Mouse (Mus musculus) midbrain, embryonic 13.5 days (tissue): Measurements from ENCODE around the gene Zfp280d. TPM values are rescaled to one million over a fixed set of nuclear protein-coding genes. Genes with fewer than 3 reads are reported as not detected.
A peak's percentile ranks its signal among the peaks of the same experiment; 100 is the strongest.
"Not testable (repeated sequence)": the region's sequence is repeated elsewhere in the genome, so short reads cannot be mapped to it uniquely, and the experiment has no call there.

Experiments used
- ATAC-seq: fragments of 200-750 bp; cut with Nextera tagmentation; 2 replicates; pipeline ENCODE4 v1.8.0; 2017; ENCODE audit warnings: mild to moderate bottlenecking, moderate TSS enrichment, moderate library complexity
- H3K27ac ChIP-seq: fragments of 300-500 bp; sonication (generic); 2 replicates; pipeline ENCODE4 v1.5.1; 2015; ENCODE audit warnings: inconsistent platforms, mild to moderate bottlenecking, moderate library complexity
- H3K27me3 ChIP-seq: fragments of 300-500 bp; sonication (generic); 2 replicates; pipeline ENCODE4 v1.6.1; 2015; ENCODE audit warnings: mild to moderate bottlenecking, inconsistent platforms
- H3K36me3 ChIP-seq: fragments of 300-500 bp; sonication (generic); 2 replicates; pipeline ENCODE4 v1.6.1; 2015; ENCODE audit warnings: mild to moderate bottlenecking, inconsistent platforms
- H3K4me1 ChIP-seq: fragments of 300-500 bp; sonication (generic); replicated peaks from 2 replicates; pipeline ENCODE4 v1.6.1; 2015; ENCODE audit warnings: inconsistent platforms
- H3K4me2 ChIP-seq: fragments of 300-500 bp; sonication (generic); replicated peaks from 2 replicates; pipeline ENCODE4 v1.6.1; 2015; ENCODE audit warnings: moderate library complexity, mild to moderate bottlenecking, inconsistent platforms
- H3K4me3 ChIP-seq: fragments of 300-500 bp; sonication (generic); replicated peaks from 2 replicates; pipeline ENCODE4 v1.5.1; 2015; ENCODE audit warnings: mild to moderate bottlenecking, inconsistent platforms
- H3K9ac ChIP-seq: fragments of 300-500 bp; sonication (generic); replicated peaks from 2 replicates; pipeline ENCODE4 v1.6.1; 2015; ENCODE audit warnings: mild to moderate bottlenecking, inconsistent platforms
- H3K9me3 ChIP-seq: fragments of 300-500 bp; sonication (generic); 2 replicates; pipeline ENCODE4 v1.6.1; 2016; ENCODE audit warnings: mild to moderate bottlenecking, inconsistent platforms
- WGBS: fragments of 180-500 bp; shearing (Covaris S2); methylation state at CpG from one replicate; pipeline ENCODE4 v1.1.7; 2015; 5-methylcytosine and 5-hydroxymethylcytosine counted together
- polyA plus RNA-seq: library from polyadenylated mRNA; unstranded; fragments of >200 nt; fragmentation: Nextera tagmentation; extraction: Ambion mirVana; gene quantifications from 2 replicates; pipeline ENCODE4 v1.2.1, GENCODE M21; 2015

The Zfp280d gene
- polyA plus RNA-seq, 1 experiment from 2014 or later: 50.6 TPM

DNA sequence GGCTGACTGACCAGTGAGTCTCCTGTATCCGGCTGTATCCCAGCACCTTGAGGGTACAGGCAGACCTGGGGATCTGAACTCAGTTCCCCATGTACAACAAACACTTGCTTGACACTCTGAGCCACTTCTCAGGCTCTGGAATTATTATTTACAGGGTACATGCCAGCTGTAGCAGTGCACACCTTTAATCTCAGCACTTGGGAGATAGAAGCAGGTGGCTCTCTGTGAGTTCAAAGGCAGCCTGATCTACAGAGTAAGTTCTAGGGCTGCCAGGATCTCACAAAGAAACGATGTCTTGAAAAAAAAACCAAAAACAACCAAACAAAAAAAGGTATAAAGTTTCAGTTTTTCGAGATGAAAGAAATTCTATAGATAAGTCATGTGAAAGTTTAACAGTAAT is 101.0 kb downstream of the Zfp280d start:
- 89% methylated on average over 3 of the region's 3 CpGs for WGBS
- no peaks in the 10 kb centered on the region for H3K9me3 ChIP-seq
- H3K4me2 ChIP-seq: no peak overlapping the region
- H3K27me3 ChIP-seq: no peaks in the 10 kb centered on the region
- H3K4me3 ChIP-seq: no peak overlapping the region
- H3K9ac ChIP-seq: no peak overlapping the region
- ATAC-seq: no peak
- no peaks in the 10 kb centered on the region for H3K36me3 ChIP-seq
- no peaks in the 10 kb centered on the region for H3K4me1 ChIP-seq
- no peak overlapping the region for H3K27ac ChIP-seq

DNA sequence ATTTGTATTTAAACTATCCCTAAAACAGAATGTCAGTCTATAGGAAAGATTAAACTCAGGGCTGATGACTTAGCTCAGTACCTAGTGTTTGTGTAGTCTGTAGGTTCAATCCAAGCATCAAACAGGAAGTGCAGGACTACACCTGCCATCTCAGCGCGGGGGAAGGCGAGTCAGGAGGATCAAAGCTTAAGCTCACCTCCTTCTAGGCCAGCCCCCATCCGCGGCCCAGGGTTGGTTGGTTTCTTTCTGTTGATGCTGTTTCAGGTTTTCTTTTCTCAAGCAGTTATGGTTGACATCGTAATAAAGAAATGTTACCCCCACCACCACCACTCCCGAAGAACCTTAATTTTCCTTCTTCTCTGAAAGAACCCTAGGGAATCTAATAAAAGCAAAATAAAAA is 111.1 kb downstream of the Zfp280d start:
- H3K27me3 ChIP-seq: no peaks in the 10 kb centered on the region
- no peak overlapping the region for H3K4me3 ChIP-seq
- no peaks in the 10 kb centered on the region for H3K9me3 ChIP-seq
- H3K9ac ChIP-seq: no peak overlapping the region
- no peaks in the 10 kb centered on the region for H3K36me3 ChIP-seq
- no peak overlapping the region for H3K4me2 ChIP-seq
- H3K4me1 ChIP-seq: no peaks in the 10 kb centered on the region
- no peak overlapping the region for H3K27ac ChIP-seq
- 88% methylated on average over 7 of the region's 7 CpGs for WGBS
- no peak for ATAC-seq

DNA sequence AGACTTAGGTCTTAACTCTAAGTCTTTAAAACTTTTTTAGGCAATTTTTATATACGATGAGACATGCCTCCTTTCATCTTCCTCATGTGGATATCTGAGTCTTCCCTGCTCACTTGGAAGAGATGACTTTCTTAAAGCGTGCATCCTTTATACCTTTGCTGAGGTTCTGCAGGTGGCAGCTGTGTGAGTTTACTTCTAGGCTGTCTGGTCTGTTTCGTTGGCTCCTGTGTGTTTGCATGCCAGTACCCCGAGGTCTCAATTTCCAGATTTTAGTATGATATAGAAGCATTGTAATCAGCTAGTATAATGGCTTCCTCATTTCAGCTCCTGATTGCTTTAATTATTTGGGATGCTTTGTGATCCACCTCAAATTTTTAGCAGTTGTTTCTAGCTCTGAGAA is 114.3 kb downstream of the Zfp280d start:
- ATAC-seq: no peak
- H3K9me3 ChIP-seq: no peaks in the 10 kb centered on the region
- H3K27me3 ChIP-seq: no peaks in the 10 kb centered on the region
- H3K27ac ChIP-seq: no peak overlapping the region
- peaks cover 14% of the 10 kb centered on the region for H3K4me1 ChIP-seq
- no peak overlapping the region for H3K4me3 ChIP-seq
- no peak overlapping the region for H3K4me2 ChIP-seq
- 94% methylated on average over 4 of the region's 4 CpGs for WGBS
- H3K9ac ChIP-seq: no peak overlapping the region
- no peaks in the 10 kb centered on the region for H3K36me3 ChIP-seq

DNA sequence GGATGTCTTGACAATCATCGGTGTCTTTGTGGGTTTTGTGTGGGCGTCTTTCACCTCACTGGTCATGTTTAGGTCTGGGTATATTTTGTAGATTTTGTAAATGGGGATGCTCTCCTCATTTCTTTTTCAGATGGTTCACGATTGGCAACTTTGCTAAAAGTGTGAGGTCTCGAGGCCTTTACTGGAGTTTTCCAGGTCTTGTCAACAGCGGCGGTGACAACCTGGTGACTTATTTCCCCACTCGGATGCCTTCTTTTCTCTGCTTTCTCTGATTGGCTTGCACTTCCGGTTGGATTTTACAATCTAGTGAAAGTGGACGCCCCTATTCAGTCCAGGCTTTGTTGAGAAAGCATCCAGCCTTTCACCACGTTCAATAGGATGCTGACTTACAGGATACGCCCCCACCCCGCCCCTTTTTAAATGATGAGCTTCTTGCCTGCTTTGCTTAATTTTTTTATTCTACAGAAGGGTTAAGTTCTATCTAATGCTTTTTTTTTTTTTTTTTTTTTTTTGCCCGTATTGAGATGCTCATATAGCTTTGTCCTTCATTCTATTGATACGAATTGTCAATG is 114.9 kb downstream of the Zfp280d start:
- Histone ChIP-seq H3K9me3 (no peaks in the 10 kb centered on the region), H3K36me3 (no peaks in the 10 kb centered on the region), H3K4me3 (no peak overlapping the region), H3K27me3 (no peaks in the 10 kb centered on the region), H3K4me2 (no peak overlapping the region), H3K9ac (no peak overlapping the region), H3K4me1 (peaks cover 20% of the 10 kb centered on the region), H3K27ac (no peak overlapping the region)
- no peak for ATAC-seq
- 66% methylated on average over 14 of the region's 14 CpGs for WGBS

DNA sequence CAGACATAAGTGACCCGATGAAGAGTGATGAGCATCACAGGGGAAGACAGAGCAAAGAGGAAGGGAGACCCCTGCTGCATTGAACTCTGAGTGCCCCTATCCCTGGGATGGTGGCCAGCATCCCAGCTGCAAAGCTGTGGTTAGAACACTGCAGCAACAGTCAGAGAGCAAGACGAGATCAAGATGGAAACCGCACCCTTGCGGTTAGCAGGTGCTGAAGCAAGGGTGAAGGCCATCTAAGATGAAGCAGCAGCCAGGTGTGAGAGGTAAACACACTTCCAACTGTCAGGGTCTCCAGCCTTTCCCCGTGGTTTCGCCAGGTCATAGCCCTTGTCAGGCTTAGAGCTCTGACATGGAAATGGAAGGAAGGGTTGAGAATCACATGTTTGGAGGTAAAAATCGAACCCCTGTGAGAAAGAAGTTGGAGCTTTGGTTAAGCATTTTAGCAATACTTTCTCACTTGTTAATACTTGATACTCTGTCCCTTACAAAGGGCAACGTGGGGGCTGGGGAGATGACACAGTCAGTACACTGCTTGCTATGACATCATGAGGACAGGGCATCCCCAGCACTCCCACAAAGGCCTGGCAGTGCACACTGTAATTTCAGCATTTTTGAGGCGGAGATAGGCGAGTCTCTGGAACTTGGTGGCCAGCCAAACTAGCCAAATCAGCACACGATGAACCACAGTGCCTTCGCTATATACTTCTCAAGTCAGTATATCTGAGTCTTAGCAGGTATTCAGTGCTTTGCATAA is 115.8 kb downstream of the Zfp280d start:
- Histone ChIP-seq H3K9me3 (no peaks in the 10 kb centered on the region), H3K36me3 (no peaks in the 10 kb centered on the region), H3K27me3 (no peaks in the 10 kb centered on the region), H3K4me2 (no peak overlapping the region), H3K4me3 (no peak overlapping the region), H3K4me1 (peaks cover 20% of the 10 kb centered on the region), H3K27ac (no peak overlapping the region), H3K9ac (no peak overlapping the region)
- WGBS: 90% methylated on average over 12 of the region's 12 CpGs
- no peak for ATAC-seq

DNA sequence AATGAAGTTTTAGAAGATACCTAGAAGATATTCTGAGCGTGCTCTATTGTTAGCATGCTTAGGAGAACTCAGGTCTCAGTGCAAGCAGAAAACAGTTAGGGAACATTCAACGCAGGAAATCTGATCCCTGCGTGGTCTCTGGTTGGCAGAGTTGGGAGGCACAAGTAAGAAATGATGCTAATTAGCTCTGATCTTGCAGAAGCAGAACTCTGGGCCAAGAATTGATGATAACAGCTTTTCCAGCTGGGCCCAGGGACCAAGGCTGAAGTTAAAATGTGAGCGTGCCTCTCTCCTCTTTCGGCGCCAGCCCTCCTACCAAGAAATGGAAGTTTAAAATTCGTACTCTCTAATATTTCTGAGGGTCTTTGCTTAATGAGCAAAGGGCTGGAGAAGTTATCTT is 118.0 kb downstream of the Zfp280d start:
- 81% methylated on average over 7 of the region's 7 CpGs for WGBS
- no peak overlapping the region for H3K9ac ChIP-seq
- H3K4me1 ChIP-seq: peaks cover 20% of the 10 kb centered on the region
- no peak overlapping the region for H3K27ac ChIP-seq
- no peaks in the 10 kb centered on the region for H3K36me3 ChIP-seq
- no peak for ATAC-seq
- no peaks in the 10 kb centered on the region for H3K27me3 ChIP-seq
- no peak overlapping the region for H3K4me3 ChIP-seq
- H3K4me2 ChIP-seq: no peak overlapping the region
- H3K9me3 ChIP-seq: no peaks in the 10 kb centered on the region

DNA sequence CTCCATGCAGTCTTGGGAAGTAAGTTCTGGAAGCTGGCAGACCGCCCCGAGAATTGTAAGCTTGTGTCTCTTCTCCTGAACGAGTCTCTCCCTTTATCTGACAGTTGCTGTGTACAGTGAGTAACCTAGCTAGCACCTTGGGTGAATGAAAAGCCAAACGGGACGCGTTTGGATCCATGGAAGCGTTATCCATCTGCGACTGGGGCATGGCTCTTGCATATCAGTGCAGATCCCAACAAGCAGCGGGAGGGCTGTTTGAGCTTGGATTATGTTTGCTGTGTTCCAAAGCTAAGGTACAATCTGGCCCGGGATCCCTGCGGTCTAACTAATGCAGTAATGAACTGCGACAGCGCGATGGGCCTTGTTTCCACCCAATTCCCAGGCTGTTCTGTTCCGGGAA is 118.6 kb downstream of the Zfp280d start:
- peaks cover 20% of the 10 kb centered on the region for H3K4me1 ChIP-seq
- no peaks in the 10 kb centered on the region for H3K36me3 ChIP-seq
- H3K4me3 ChIP-seq: no peak overlapping the region
- ATAC-seq: no peak
- no peak overlapping the region for H3K4me2 ChIP-seq
- H3K9ac ChIP-seq: no peak overlapping the region
- H3K27me3 ChIP-seq: no peaks in the 10 kb centered on the region
- peak overlapping the region; percentile 25; the same call in 1 of the 2 replicates for H3K27ac ChIP-seq
- H3K9me3 ChIP-seq: no peaks in the 10 kb centered on the region
- WGBS: 65% methylated on average over 15 of the region's 15 CpGs

DNA sequence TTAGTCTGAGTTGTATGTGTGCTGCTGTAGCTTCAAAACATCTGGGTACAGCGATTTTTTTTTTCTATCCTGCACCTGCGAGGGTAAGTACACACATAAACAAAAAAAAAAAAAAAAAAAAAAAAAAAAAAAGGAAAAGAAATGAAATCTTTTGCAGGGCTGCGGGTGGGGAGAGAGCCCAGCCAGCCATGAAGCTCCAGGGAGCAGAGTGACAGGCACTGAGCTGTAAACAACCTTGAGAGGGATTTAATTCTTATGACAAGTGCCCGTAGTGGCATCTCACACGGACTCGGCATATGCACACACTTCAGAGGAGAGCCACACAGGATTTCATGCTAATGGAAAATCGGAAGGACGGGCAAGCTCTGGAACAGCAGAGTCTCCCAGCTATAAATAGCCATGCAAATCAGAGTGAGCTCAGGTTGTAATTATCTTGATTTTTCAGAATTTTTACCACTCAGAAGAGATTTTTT is 119.2 kb downstream of the Zfp280d start:
- H3K4me2 ChIP-seq: no peak overlapping the region
- no peaks in the 10 kb centered on the region for H3K36me3 ChIP-seq
- 39% methylated on average over 8 of the region's 8 CpGs for WGBS
- peak; percentile 83 for ATAC-seq
- H3K4me1 ChIP-seq: peaks cover 20% of the 10 kb centered on the region
- H3K27me3 ChIP-seq: no peaks in the 10 kb centered on the region
- no peaks in the 10 kb centered on the region for H3K9me3 ChIP-seq
- H3K4me3 ChIP-seq: no peak overlapping the region
- H3K27ac ChIP-seq: no peak overlapping the region
- H3K9ac ChIP-seq: no peak overlapping the region

DNA sequence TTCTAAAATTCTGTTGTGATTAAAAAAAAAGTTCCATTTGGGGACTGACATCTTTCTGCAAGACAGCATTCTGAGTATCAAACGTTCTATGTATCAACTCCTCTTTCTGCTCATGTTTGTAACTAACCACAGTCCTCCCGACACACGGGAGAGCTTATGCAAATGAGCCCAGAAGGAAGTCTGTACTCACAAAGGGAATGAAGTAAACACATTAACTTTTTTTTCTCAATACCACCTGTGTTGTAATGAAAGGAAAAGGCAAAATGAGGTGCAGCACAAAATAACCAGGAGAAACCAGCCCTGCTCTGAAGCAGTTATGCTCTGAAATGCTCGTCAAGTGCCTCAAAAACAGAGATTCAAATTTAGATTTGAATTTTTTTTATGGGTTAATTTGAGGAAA is 125.5 kb downstream of the Zfp280d start:
- Histone ChIP-seq H3K4me2 (no peak overlapping the region), H3K36me3 (no peaks in the 10 kb centered on the region), H3K4me3 (no peak overlapping the region), H3K4me1 (peaks cover 14% of the 10 kb centered on the region; the same call in 1 of the 2 replicates), H3K9me3 (no peaks in the 10 kb centered on the region), H3K27ac (no peak overlapping the region), H3K9ac (no peak overlapping the region), H3K27me3 (no peaks in the 10 kb centered on the region; the same call in 1 of the 2 replicates)
- WGBS: 30% methylated on average over 4 of the region's 4 CpGs
- ATAC-seq: no peak

DNA sequence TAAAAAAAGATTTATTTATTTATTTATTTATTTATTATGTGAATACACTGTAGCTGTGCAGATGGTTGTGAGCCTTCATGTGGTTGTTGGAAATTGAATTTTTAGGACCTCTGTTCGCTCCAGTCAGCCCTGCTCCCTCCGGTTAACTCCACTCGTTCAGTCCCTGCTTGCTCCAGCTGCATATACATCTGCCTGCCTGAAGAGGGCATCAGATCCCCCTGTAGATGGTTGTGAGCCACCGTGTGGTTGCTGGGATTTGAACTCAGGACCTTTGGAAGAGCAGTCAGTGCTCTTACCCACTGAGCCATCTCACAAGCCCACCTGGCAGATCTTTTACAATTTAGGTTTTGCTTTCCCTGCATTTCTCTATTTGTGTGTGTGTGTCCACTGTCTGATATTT is 127.1 kb downstream of the Zfp280d start:
- not testable (repeated sequence) for H3K27me3 ChIP-seq, ATAC-seq, H3K36me3 ChIP-seq, H3K9ac ChIP-seq, H3K9me3 ChIP-seq, H3K4me3 ChIP-seq, H3K27ac ChIP-seq, H3K4me2 ChIP-seq
- peaks cover 14% of the 10 kb centered on the region; the same call in 1 of the 2 replicates for H3K4me1 ChIP-seq
- 76% methylated on average over 4 of the region's 4 CpGs for WGBS

DNA sequence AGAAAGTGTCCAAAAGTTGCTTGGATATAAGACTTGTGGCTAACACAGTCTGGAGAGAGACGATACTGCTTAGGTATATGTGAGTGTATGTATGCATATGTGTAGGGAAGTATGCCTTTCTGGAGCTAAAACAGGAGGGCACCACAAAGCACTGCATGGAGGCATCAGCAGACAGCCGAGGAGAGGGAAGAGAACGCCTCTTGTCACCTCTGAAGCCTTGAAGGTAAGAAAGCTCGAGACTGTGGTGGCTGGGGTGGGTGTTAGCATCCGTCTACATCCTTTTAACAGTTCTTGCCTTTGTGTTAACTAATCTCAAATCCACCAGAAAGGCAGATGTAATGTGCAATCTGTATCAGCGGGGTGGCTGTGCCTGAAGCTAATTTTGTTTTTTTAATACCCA is 128.8 kb downstream of the Zfp280d start:
- no peak overlapping the region for H3K9ac ChIP-seq
- no peaks in the 10 kb centered on the region for H3K9me3 ChIP-seq
- no peak for ATAC-seq
- peaks cover 17% of the 10 kb centered on the region for H3K4me1 ChIP-seq
- no peak overlapping the region for H3K4me2 ChIP-seq
- no peak overlapping the region for H3K27ac ChIP-seq
- H3K36me3 ChIP-seq: no peaks in the 10 kb centered on the region
- no peak overlapping the region for H3K4me3 ChIP-seq
- 65% methylated on average over 6 of the region's 6 CpGs for WGBS
- H3K27me3 ChIP-seq: no peaks in the 10 kb centered on the region; the same call in 1 of the 2 replicates

DNA sequence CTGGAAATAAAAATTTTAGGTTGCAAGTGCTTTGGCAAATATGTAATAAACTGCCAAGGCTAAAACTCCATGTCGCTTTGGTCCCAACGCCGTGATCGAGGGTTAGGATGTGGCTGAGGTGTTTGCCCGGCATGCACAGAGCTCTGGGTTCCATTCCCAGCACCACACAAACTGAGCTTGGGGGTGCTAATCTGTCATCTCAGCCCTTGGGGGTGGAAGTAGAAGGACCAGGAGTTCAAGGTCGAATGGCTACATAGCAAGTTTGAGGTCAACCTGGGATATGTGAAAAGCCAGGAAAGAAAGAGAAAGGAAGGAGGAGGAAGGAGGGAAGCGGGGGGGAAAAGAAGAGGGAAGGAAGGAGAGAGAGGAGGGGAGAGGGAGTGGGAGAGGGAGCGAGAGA is 129.8 kb downstream of the Zfp280d start:
- WGBS: 86% methylated on average over 8 of the region's 8 CpGs
- no peaks in the 10 kb centered on the region; the same call in 1 of the 2 replicates for H3K27me3 ChIP-seq
- no peaks in the 10 kb centered on the region for H3K9me3 ChIP-seq
- H3K9ac ChIP-seq: no peak overlapping the region
- no peak for ATAC-seq
- no peaks in the 10 kb centered on the region for H3K36me3 ChIP-seq
- no peak overlapping the region for H3K4me2 ChIP-seq
- H3K4me3 ChIP-seq: no peak overlapping the region
- peaks cover 25% of the 10 kb centered on the region for H3K4me1 ChIP-seq
- H3K27ac ChIP-seq: no peak overlapping the region
